Mouse (Mus musculus) left cerebral cortex, postnatal 4 days (tissue): ENCODE measurements around the gene Gm26920. TPM values are rescaled to one million over a fixed set of nuclear protein-coding genes. Genes with fewer than 3 reads are reported as not detected.

Experiments
- DNase-seq: peaks from one replicate; pipeline ENCODE4 v3.0.0-alpha.2; 2022
- intact Hi-C: fragments of 180-260 bp; cut with DNase I; formaldehyde crosslinking; loops from one replicate; pipeline ENCODE4 v1.15.1; 2025
- total RNA-seq, 2 experiments: library from RNA; stranded (reverse); gene quantifications; 2 replicates each; pipeline ENCODE4 v1.2.3; 2021

Gm26920 gene
- total RNA-seq, 2 experiments from 2014 or later = 1.9 TPM; not detected in 1

GRCm38 (mm10) chr7:30062478-30062877 is 27.7 kb downstream of the Gm26920 start:
- intact Hi-C loops = loop anchor here (10.0 kb wide), 1 partner anchor 48 kb away; no protein-coding TSS in a partner anchor
- DNase-seq = peak; percentile 21

GRCm38 (mm10) chr7:30060341-30060740 is 29.9 kb downstream of the Gm26920 start:
- intact Hi-C loops = loop anchor here (10.0 kb wide), 1 partner anchor 46 kb away; no protein-coding TSS in a partner anchor
- DNase-seq = no peak

GRCm38 (mm10) chr7:30053591-30053990 is 36.6 kb downstream of the Gm26920 start:
- intact Hi-C loops = no loop called here
- no peak for DNase-seq

GRCm38 (mm10) chr7:30050882-30051548 is 39.2 kb downstream of the Gm26920 start, which contains the start of gene Zfp14:
Gene Zfp14, minus strand, starts transcription at chr7:30051380.
- DNase-seq = peak; percentile 92
- intact Hi-C loops = no loop called here

- DNase-seq = no peak
- intact Hi-C loops = no loop called here
These were observed 42.1 kb downstream of the Gm26920 start for GRCm38 (mm10) chr7:30048126-30048525.

GRCm38 (mm10) chr7:30044354-30044753 is 45.9 kb downstream of the Gm26920 start:
- DNase-seq = no peak
- intact Hi-C loops = no loop called here

GRCm38 (mm10) chr7:30034331-30034730 is 55.9 kb downstream of the Gm26920 start:
- no peak for DNase-seq
- intact Hi-C loops = no loop called here

- DNase-seq = no peak
- intact Hi-C loops = no loop called here
These were observed 58.8 kb downstream of the Gm26920 start for GRCm38 (mm10) chr7:30031379-30031778.

- no peak for DNase-seq
- intact Hi-C loops = no loop called here
These were observed 59.5 kb downstream of the Gm26920 start for GRCm38 (mm10) chr7:30030677-30031076.

- intact Hi-C loops = no loop called here
- DNase-seq = no peak
These were observed 61.6 kb downstream of the Gm26920 start for GRCm38 (mm10) chr7:30028572-30028971.

- intact Hi-C loops = no loop called here
- DNase-seq = no peak
These were observed 62.9 kb downstream of the Gm26920 start for GRCm38 (mm10) chr7:30027331-30027730.

GRCm38 (mm10) chr7:30025358-30025757 is 64.9 kb downstream of the Gm26920 start:
- intact Hi-C loops = no loop called here
- DNase-seq = no peak

GRCm38 (mm10) chr7:30023800-30024199 is 66.4 kb downstream of the Gm26920 start:
- intact Hi-C loops = no loop called here
- DNase-seq = no peak

- no peak for DNase-seq
- intact Hi-C loops = no loop called here
These were observed 66.9 kb downstream of the Gm26920 start for GRCm38 (mm10) chr7:30023324-30023723.

GRCm38 (mm10) chr7:30019543-30019942 is 70.7 kb downstream of the Gm26920 start:
- no peak for DNase-seq
- intact Hi-C loops = loop anchor here (10.0 kb wide), 1 partner anchor 45 kb away; no protein-coding TSS in a partner anchor

GRCm38 (mm10) chr7:30017226-30017625 is 73.0 kb downstream of the Gm26920 start:
- no peak for DNase-seq
- intact Hi-C loops = loop anchor here (10.0 kb wide), 1 partner anchor 48 kb away; no protein-coding TSS in a partner anchor

- peak; percentile 47 for DNase-seq
- intact Hi-C loops = loop anchor here (10.0 kb wide), 1 partner anchor 52 kb away; no protein-coding TSS in a partner anchor
These were observed 77.2 kb downstream of the Gm26920 start for GRCm38 (mm10) chr7:30012956-30013363.

- intact Hi-C loops = loop anchor here (10.0 kb wide), 1 partner anchor 54 kb away; no protein-coding TSS in a partner anchor
- no peak for DNase-seq
These were observed 79.5 kb downstream of the Gm26920 start for GRCm38 (mm10) chr7:30010551-30011195.

- intact Hi-C loops = loop anchor here (10.0 kb wide), 1 partner anchor 55 kb away; no protein-coding TSS in a partner anchor
- peak; percentile 77 for DNase-seq
These were observed 80.7 kb downstream of the Gm26920 start for GRCm38 (mm10) chr7:30009321-30010085.

GRCm38 (mm10) chr7:30008020-30008690 is 82.1 kb downstream of the Gm26920 start:
- no peak for DNase-seq
- intact Hi-C loops = no loop called here
